Mouse (Mus musculus): ENCODE data around the gene Limd1. TPM values are rescaled to one million over a fixed set of nuclear protein-coding genes. Genes with fewer than 3 reads are reported as not detected.

Gene Limd1
- polyA plus RNA-seq, 1 experiment from 2014 or later = 52.1 TPM

DNA sequence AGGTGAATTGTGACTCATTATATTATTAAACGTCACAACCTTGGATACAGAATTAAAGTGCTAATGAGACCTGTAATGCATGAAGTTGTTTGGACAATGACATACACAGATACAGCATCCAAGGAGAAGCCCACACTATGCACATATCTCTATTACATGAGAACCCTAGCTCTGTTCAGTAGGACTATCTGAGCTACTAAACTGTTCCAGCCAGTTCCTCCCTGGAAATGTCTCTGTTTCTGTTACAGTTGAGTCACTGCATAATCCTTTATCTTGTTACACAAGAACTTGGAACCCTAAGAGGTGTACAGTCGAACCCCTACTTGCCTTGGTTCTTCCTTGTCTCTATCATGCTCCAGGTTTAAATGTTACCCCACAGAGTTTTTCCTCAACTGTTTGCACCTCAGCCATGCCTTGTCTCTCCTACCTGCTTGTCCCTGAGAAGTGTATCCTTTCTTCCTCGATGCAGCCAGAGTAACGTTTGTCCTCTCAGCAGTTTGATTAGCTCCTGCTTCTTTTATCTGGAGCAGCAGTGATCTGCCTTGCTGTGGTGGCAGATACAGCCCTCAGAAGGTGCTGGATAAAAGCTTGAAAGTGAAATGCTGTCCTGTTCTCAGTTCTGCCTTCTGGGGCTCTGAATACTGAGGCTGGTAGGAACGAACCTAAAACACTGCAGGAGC is 10.0 kb upstream of the Limd1 start:
- no peaks in the 10 kb centered on the region for H3K27me3 ChIP-seq (replicated peaks; ENCODE audit: low read depth, poor library complexity, severe bottlenecking)
- WGBS = 75% methylated on average over 5 of the region's 5 CpGs
- no peak overlapping the region for H3K27ac ChIP-seq (replicated peaks)
- no peaks in the 10 kb centered on the region for H3K9me3 ChIP-seq
- H3K4me1 ChIP-seq = no peaks in the 10 kb centered on the region
- H3K4me3 ChIP-seq = no peak overlapping the region
- 0 out of 2 replicates have a peak, but pooled peaks cover 5% of the 10 kb centered on the region for H3K36me3 ChIP-seq (replicated peaks)
- no peak for DNase-seq (ENCODE audit: low spot score)

DNA sequence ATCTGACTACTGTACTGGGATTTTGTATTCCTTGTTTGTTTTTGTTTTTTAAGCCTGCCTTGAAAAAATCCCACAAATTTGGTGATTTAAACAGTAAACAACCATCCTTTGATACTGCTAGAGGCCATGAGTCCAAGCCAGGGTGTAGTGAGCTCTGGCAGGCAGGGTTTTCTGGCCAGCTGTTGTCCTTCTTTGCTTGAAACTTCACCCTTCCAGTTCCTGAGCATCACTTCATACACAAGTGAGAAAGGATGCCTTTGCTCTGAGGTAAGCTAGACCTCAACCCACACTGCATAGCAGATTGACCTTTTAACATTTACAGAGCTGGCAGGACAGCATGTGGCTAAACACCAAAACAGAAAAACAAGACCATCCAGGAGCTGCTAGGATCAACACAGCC is 9.4 kb upstream of the Limd1 start:
- Histone ChIP-seq H3K36me3 (replicated peaks) (0 out of 2 replicates have a peak, but pooled peaks cover 4% of the 10 kb centered on the region), H3K4me1 (no peaks in the 10 kb centered on the region), H3K27me3 (replicated peaks; ENCODE audit: low read depth, poor library complexity, severe bottlenecking) (no peaks in the 10 kb centered on the region), H3K4me3 (no peak overlapping the region), H3K27ac (replicated peaks) (no peak overlapping the region), H3K9me3 (no peaks in the 10 kb centered on the region)
- no peak for DNase-seq (ENCODE audit: low spot score)

DNA sequence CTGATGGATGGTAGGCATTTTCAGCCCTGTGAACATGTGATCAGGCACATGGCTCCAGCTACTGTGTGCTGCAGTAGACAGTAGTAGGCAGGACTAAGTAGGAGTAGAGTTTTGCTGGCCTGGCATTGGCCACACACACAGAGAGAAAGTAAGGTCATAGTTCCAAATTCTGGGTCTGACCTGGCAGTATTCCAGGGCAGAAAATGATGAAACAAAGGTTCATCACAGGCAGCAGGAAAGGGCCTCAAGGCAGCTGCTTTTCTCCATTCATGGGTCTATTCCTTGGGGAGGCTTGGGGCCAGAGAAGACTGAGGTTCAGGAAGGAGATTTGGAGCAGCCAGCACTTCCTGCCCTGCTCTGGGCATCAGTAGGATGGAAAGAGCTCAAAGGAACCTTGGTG is 5.1 kb upstream of the Limd1 start:
- H3K9me3 ChIP-seq = no peaks in the 10 kb centered on the region
- H3K27ac ChIP-seq (replicated peaks) = no peak overlapping the region
- H3K36me3 ChIP-seq (replicated peaks) = no peaks in the 10 kb centered on the region
- no peaks in the 10 kb centered on the region for H3K27me3 ChIP-seq (replicated peaks; ENCODE audit: low read depth, poor library complexity, severe bottlenecking)
- peaks cover 10% of the 10 kb centered on the region for H3K4me1 ChIP-seq
- no peak overlapping the region for H3K4me3 ChIP-seq
- DNase-seq (ENCODE audit: low spot score) = no peak

DNA sequence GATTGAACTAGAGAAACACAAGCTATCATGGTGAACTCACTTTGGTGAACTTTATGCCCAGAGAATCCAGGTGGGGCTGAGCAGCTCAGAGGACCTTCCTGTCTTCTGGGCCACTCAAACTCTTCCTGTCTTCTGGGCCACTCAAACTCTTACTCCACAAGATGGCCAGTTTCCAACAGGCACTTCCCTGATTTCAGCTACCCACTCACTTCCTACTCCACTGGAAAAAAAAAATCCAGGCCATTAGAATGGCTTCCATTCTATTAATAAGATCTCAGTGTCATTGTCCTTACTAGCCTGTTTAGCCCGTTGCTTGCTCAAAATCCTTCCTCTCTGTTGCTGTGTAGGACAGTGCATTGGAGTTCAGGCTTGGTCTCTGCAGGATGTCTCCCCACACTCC is 2.9 kb upstream of the Limd1 start:
- Histone ChIP-seq H3K4me3 (no peak overlapping the region), H3K27ac (replicated peaks) (no peak overlapping the region), H3K36me3 (replicated peaks) (peaks cover 11% of the 10 kb centered on the region), H3K27me3 (replicated peaks; ENCODE audit: low read depth, poor library complexity, severe bottlenecking) (no peaks in the 10 kb centered on the region), H3K9me3 (no peaks in the 10 kb centered on the region), H3K4me1 (peaks cover 28% of the 10 kb centered on the region)
- DNase-seq (ENCODE audit: low spot score) = no peak
- 87% methylated on average over 1 of the region's 1 CpGs for WGBS

DNA sequence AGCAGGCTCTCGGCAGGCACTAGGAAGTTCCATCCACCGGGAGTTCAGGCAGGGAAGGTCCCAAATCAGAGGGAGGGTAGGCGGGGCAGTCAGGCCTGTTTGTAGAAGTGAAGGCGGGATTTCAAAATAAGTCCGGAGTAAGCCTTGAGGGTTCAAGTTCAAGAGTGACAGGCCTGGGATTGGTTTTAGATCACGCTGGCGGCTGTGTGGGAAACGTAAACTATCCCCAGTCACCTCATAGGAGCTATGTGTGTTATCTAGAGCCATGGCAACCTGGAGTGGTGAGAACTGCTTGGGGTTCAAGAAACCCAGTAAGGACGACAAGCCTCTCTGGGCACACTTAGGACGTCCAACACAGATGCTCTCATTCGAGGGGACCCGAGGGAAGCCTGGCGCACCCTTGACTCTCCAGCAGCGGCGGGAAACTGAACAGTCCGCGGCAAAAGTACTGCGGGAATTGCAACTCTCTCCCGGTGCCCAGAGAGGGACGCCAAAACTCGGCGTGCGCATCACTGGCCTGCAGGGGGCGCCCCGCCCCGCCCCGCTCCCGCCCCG is 398 bp upstream of the Limd1 start:
- H3K36me3 ChIP-seq (replicated peaks) = peaks cover 36% of the 10 kb centered on the region
- H3K27ac ChIP-seq (replicated peaks) = peak overlapping the region; percentile 88; the same call in 1 of the 2 replicates
- no peaks in the 10 kb centered on the region for H3K9me3 ChIP-seq
- H3K4me3 ChIP-seq = peak overlapping the region; percentile 75
- WGBS = under 1% methylated on average over 28 of the region's 29 CpGs
- peaks cover 53% of the 10 kb centered on the region for H3K4me1 ChIP-seq
- no peaks in the 10 kb centered on the region for H3K27me3 ChIP-seq (replicated peaks; ENCODE audit: low read depth, poor library complexity, severe bottlenecking)
- DNase-seq (ENCODE audit: low spot score) = no peak

DNA sequence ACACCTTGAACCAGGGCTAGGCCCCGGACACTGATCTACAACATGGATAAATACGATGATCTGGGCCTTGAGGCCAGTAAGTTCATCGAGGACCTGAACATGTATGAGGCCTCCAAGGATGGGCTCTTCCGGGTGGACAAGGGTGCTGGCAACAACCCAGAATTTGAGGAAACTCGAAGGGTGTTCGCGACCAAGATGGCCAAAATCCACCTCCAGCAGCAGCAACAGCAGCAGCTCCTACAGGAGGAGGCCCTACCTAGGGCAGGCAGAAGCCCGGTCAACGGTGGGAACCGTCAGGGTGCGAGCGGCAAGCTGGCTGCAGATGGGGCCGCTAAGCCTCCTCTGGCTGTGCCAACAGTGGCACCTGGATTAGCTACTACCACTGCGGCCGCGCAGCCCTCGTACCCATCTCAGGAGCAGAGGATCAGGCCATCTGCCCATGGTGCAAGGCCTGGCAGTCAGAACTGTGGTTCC is 727 bp downstream of the Limd1 start:
- WGBS = 26% methylated on average over 17 of the region's 17 CpGs
- peaks cover 60% of the 10 kb centered on the region for H3K4me1 ChIP-seq

DNA sequence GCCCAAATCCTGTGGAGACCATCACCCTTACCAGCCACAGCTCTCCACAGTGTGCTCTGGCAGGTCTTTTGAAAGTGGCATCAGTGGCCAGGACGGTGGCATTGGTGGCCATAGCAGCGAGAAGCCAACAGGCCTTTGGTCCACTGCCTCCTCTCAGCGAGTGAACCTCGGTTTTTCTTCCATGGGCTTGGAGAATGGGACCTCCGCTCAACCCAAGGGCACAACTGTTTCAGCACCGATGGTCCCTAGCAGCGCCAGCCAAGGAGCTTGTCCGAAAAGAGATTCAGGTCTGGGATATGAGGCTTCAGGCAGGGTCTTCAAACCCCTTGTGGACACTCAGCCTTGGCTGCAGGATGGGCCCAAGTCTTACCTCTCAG is 1.4 kb downstream of the Limd1 start:
- Histone ChIP-seq H3K9me3 (no peaks in the 10 kb centered on the region), H3K4me3 (peak overlapping the region; percentile 75), H3K27ac (replicated peaks) (peak overlapping the region; percentile 88), H3K27me3 (replicated peaks; ENCODE audit: low read depth, poor library complexity, severe bottlenecking) (no peaks in the 10 kb centered on the region), H3K4me1 (peaks cover 60% of the 10 kb centered on the region), H3K36me3 (replicated peaks) (peaks cover 54% of the 10 kb centered on the region)
- 91% methylated on average over 8 of the region's 8 CpGs for WGBS
- DNase-seq (ENCODE audit: low spot score) = no peak

More for the DNA sequence above, 727 bp downstream of the Limd1 start:
- Histone ChIP-seq H3K4me3 (peak overlapping the region; percentile 75), H3K27me3 (replicated peaks; ENCODE audit: low read depth, poor library complexity, severe bottlenecking) (no peaks in the 10 kb centered on the region), H3K9me3 (no peaks in the 10 kb centered on the region), H3K27ac (replicated peaks) (peak overlapping the region; percentile 88), H3K36me3 (replicated peaks) (peaks cover 47% of the 10 kb centered on the region)
- peak; percentile 38 for DNase-seq (ENCODE audit: low spot score)

DNA sequence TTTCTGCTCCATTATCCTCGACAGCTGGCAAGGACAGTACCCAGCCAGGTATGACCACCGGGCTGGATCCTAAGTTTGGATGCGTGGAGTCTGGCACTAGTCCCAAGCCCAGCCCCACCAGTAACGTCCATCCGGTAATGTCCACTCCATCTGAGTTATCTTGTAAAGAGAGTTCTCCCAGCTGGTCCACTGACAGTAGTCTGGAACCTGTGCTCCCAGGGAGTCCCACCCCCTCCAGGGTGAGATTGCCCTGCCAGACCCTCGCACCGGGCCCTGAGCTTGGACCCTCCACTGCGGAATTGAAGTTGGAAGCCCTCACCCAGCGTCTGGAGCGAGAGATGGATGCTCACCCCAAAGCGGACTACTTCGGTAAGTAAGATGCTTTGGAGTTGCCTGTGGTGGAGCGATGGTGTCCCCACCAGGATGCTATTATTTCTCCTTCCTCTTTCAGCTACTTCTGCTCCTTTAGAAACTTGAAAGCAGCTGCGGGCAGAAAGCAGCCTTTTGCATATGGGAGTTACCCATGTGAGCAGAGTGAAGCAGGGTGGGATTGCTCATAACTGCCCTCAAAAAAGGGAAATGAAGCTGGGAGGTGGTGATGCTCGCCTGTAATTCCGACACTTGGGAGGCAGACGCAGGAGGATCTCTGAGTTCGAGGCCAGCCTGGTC is 1.9 kb downstream of the Limd1 start:
- Histone ChIP-seq H3K9me3 (no peaks in the 10 kb centered on the region), H3K4me1 (peaks cover 60% of the 10 kb centered on the region), H3K4me3 (peak overlapping the region; percentile 75), H3K27me3 (replicated peaks; ENCODE audit: low read depth, poor library complexity, severe bottlenecking) (no peaks in the 10 kb centered on the region), H3K36me3 (replicated peaks) (peaks cover 58% of the 10 kb centered on the region), H3K27ac (replicated peaks) (peak overlapping the region; percentile 88; the same call in 1 of the 2 replicates)
- 87% methylated on average over 18 of the region's 18 CpGs for WGBS
- no peak for DNase-seq (ENCODE audit: low spot score)

DNA sequence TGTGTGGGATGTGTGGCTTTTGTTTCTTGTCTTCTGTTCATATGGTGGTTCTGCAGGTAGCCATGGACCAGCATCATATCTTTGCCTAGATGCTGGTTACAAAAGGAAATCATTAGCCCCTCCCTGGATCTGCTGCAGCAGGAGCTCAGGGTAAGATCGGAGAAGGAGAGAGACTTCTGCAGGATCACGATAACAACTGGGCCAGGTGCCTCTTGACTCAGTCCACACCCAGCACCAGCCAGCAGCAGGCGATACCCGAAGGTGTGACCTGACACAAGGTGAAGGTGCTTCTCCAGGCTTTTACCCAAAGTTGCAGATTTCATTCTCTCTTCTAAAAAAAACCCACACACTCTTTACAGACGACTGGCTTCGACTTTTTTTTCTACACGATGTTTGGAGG is 2.6 kb downstream of the Limd1 start:
- Histone ChIP-seq H3K27ac (replicated peaks) (no peak overlapping the region), H3K9me3 (no peaks in the 10 kb centered on the region), H3K27me3 (replicated peaks; ENCODE audit: low read depth, poor library complexity, severe bottlenecking) (no peaks in the 10 kb centered on the region), H3K4me3 (peak overlapping the region; percentile 75), H3K36me3 (replicated peaks) (peaks cover 66% of the 10 kb centered on the region), H3K4me1 (peaks cover 62% of the 10 kb centered on the region)
- DNase-seq (ENCODE audit: low spot score) = no peak
- 86% methylated on average over 7 of the region's 7 CpGs for WGBS

DNA sequence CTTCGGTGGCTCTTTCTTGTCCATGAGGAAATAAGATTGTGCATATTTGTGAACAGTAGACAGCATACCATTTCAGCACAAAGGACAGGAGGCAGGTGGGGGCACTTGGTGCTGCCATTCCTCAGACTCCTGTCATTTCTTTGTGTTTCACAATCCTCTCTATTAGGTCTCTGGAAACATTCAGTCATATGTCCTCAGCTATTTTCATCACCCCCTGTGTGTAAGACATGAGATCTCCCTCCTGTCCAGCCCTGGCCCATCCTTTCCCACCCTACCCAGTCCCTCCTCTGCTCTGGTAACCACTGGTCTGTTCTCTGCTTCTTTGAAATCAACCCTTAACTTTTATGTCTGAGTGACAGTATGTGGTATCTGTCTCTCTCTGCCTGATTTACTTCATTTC is 5.1 kb downstream of the Limd1 start:
- Histone ChIP-seq H3K36me3 (replicated peaks) (peaks cover 85% of the 10 kb centered on the region), H3K4me1 (peaks cover 63% of the 10 kb centered on the region)

DNA sequence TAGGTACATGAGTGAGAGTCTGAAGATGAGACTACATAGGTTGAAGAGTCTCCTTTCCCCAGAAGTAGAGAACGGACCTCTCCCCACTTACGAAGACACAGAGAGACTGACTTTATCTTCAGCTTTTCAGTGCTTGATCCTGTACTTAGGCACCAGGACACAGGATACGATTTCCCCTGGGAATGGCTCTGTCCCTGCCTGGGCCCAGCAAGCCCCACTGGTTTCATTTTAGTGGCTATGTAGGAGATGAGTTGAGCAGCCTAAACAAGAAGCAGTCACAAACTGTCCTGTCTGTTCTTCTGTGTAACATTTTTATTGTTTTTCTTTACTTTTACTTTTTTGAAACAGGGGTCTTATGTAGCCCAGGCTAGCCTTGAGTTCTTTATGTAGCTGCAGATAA is 6.3 kb downstream of the Limd1 start:
- WGBS = 95% methylated on average over 3 of the region's 3 CpGs
- Histone ChIP-seq H3K27me3 (replicated peaks; ENCODE audit: low read depth, poor library complexity, severe bottlenecking) (no peaks in the 10 kb centered on the region), H3K4me1 (peaks cover 58% of the 10 kb centered on the region), H3K36me3 (replicated peaks) (peaks cover 93% of the 10 kb centered on the region), H3K9me3 (no peaks in the 10 kb centered on the region), H3K4me3 (no peak overlapping the region), H3K27ac (replicated peaks) (no peak overlapping the region)
- no peak for DNase-seq (ENCODE audit: low spot score)

More for the DNA sequence above, 5.1 kb downstream of the Limd1 start:
- Histone ChIP-seq H3K4me3 (no peak overlapping the region), H3K27me3 (replicated peaks; ENCODE audit: low read depth, poor library complexity, severe bottlenecking) (no peaks in the 10 kb centered on the region), H3K9me3 (no peaks in the 10 kb centered on the region), H3K27ac (replicated peaks) (no peak overlapping the region)
- DNase-seq (ENCODE audit: low spot score) = no peak
- 89% methylated on average over 1 of the region's 1 CpGs for WGBS

DNA sequence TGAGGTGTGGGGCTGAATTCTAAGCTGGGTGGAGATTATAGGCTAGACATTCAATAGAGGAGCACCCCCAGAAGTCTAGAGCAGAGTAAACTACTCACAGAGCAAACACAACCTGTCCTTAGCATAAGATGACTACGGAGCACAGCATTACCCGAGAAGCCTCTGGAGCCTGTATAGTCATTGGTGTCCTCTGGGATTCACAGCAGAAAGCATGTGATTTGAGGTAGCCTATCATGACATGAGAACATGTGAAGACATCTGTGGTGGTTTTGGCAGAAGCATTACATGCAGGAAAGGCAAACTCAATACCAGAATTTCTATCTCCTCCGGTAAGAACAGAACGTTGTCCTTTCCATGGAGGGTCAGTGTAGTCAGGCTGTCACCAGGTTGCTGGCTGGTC is 7.1 kb downstream of the Limd1 start:
- no peak overlapping the region for H3K27ac ChIP-seq (replicated peaks)
- 97% methylated on average over 4 of the region's 4 CpGs for WGBS
- peaks cover 58% of the 10 kb centered on the region for H3K4me1 ChIP-seq
- H3K27me3 ChIP-seq (replicated peaks; ENCODE audit: low read depth, poor library complexity, severe bottlenecking) = no peaks in the 10 kb centered on the region
- no peaks in the 10 kb centered on the region for H3K9me3 ChIP-seq
- no peak overlapping the region for H3K4me3 ChIP-seq
- H3K36me3 ChIP-seq (replicated peaks) = peaks cover 89% of the 10 kb centered on the region
- no peak for DNase-seq (ENCODE audit: low spot score)

DNA sequence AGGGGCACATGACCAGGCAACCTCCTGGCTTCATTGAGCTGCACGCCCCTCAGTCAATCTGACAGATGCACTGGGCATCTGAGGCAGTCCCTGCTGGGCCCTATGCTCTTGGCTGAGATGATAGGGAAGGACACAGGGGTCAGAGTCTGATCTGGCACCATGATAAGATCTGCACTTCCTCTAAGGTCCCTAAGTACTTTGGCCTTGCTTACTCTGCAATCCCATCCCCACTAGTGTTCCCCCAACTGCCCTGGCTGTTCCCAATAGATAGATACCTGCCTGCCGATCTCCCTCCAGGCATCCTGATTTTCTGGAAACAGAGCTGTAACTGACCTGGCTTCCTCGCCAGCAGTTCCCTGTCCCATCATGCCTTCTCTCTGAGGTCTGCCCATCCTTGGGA is 8.1 kb downstream of the Limd1 start:
- WGBS = 67% methylated on average over 3 of the region's 3 CpGs
- no peaks in the 10 kb centered on the region for H3K9me3 ChIP-seq
- no peak overlapping the region for H3K27ac ChIP-seq (replicated peaks)
- no peak for DNase-seq (ENCODE audit: low spot score)
- peaks cover 54% of the 10 kb centered on the region for H3K4me1 ChIP-seq
- H3K4me3 ChIP-seq = no peak overlapping the region
- H3K27me3 ChIP-seq (replicated peaks; ENCODE audit: low read depth, poor library complexity, severe bottlenecking) = no peaks in the 10 kb centered on the region
- H3K36me3 ChIP-seq (replicated peaks) = peaks cover 78% of the 10 kb centered on the region

Measured in embryonic facial prominence, embryonic 10.5 days (tissue).